Mouse (Mus musculus) skeletal muscle tissue, postnatal 0 days (tissue): ENCODE results near the gene Sparc. TPM values are rescaled to one million over a fixed set of nuclear protein-coding genes. Genes with fewer than 3 reads are reported as not detected.

Source experiments
- polyA plus RNA-seq: library from polyadenylated mRNA; unstranded; fragments of >200 nt; fragmentation: Nextera tagmentation; extraction: Ambion mirVana; gene quantifications from 2 replicates; pipeline ENCODE4 v1.2.1, GENCODE M21; 2015

Sparc gene
- polyA plus RNA-seq: 2,117 and 2,956 TPM in 2 replicates

DNA sequence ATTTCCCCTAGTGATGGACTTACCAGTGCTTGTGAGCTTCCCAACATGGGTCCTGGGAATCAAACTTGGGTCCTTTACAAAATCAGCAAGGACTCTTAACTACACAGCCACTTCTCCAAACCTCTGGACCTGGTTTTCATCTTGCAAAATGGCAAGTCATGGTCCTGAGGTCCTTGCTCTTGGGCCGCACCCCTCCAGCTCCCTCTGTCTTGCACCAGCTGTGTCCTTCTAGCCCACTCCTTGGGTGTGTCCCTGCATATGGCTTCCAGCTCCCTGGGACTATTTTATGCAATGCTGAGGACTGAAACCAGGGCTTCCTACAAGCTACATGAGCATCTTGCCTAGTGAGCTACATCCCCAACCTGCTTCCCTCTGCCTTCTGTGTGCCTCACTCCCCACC lies at the start of gene Sparc:
Gene Sparc (minus strand): TSS at position 206 of the 400 bp plus-strand sequence.

DNA sequence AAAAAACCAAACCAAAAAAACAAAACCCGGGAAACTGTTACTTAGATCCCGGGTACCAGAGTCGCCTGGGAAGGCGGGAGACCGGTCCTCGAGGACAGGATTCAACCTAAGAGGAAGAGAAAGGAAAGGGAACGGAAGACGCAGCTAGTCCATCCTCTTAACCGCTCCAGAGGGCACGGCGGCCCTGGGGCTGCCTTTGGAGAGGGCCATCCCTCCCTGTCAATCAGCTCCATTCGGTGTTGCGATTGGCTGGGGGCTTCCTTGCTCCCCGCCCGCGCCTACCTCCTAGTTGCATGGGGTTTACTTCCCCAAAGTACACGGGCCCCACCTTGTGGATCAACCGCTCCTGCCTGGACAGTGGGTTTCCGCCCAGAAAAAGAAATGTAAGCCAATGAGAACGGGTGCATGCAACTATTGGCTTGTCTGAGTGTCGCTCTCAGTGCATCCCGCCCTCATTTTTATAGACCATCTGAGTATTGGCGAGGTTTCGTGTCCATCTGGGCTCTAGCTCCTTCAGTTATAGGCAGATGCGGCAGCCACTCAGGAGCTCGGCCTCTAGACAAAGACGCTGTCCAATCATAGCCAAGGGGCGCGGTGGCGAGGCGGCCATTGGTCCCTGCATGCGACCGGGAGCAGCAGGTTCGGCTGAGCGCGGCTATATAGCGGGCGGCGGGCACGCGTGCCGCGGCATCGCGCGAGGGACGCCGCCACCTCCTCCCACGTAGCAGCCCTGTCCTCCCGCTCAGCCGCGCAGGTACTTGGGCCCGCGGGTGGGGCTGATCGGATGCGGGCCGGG lies 46.3 kb upstream of the Sparc start, which contains the start of gene G3bp1:
Gene G3bp1 (plus strand): TSS at position 638 of the 796 bp plus-strand sequence.

DNA sequence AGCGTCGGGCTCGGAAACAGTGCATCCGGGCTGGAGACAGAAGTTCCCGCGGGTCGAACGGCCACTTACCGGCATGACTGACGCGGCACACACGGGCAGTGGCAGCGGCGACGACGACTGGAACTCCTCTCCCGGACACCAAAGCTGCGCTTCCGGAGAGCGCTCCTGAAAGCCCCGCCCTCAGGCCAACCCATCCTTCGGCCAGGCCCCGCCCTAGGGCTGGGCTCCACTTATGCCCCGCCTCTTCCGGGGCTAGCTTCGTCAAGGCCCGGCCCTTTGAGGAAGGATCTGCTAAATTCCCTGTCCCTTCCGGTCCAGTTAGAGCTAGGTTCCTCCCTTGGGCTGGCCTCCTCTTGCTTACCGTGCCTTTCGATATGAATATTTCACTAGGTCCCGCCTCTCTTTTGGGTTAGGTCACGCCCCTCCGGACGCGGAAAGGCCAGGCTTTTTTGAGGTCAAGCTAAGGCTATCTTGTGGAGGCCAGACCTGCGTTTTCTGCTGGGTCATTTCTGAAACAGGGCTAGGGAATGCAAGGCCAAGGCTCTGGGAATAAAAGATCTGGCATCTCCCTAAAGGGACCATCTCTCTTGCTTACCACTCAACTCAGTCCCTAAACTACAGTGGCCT lies 38.1 kb upstream of the Sparc start, which contains the start of gene Atox1:
Gene Atox1 (minus strand): TSS at position 221 of the 627 bp plus-strand sequence.

Other genes with a start within 250 kb of the Sparc start
- 4.1 and 26.1 TPM in 2 replicates for gene Slc36a2, start 238.1 kb downstream of the Sparc start, polyA plus RNA-seq
- gene Slc36a1, start 218.8 kb downstream of the Sparc start, polyA plus RNA-seq: 0.56 and 0.62 TPM in 2 replicates
- gene Fat2, start 86.6 kb downstream of the Sparc start, polyA plus RNA-seq: 0.02 TPM in 1 of 2 replicates, not detected in the other
- gene Atox1, start 38.1 kb upstream of the Sparc start, polyA plus RNA-seq: 164 and 201 TPM in 2 replicates
- gene G3bp1, start 46.5 kb upstream of the Sparc start, polyA plus RNA-seq: 73.6 and 80.0 TPM in 2 replicates
- 0.07 TPM in 1 of 2 replicates, not detected in the other for gene Glra1, start 185.0 kb upstream of the Sparc start, polyA plus RNA-seq